Mouse (Mus musculus) brain, adult 10 weeks (tissue): ENCODE results near the gene Cpsf7. TPM values are rescaled to one million over a fixed set of nuclear protein-coding genes. Genes with fewer than 3 reads are reported as not detected.

Experiments
- polyA plus RNA-seq: library from polyadenylated mRNA; stranded (reverse); fragments of 350-450 nt; fragmentation: Illumina TruSeq; extraction: RNeasy Lipid Tissue Mini Kit (QIAGEN cat#74804); gene quantifications from one replicate; pipeline ENCODE4 v1.2.3, GENCODE M21; 2015; ENCODE audit warnings: low read depth, low replicate concordance

Gene Cpsf7
- polyA plus RNA-seq, result 67.8 TPM

DNA sequence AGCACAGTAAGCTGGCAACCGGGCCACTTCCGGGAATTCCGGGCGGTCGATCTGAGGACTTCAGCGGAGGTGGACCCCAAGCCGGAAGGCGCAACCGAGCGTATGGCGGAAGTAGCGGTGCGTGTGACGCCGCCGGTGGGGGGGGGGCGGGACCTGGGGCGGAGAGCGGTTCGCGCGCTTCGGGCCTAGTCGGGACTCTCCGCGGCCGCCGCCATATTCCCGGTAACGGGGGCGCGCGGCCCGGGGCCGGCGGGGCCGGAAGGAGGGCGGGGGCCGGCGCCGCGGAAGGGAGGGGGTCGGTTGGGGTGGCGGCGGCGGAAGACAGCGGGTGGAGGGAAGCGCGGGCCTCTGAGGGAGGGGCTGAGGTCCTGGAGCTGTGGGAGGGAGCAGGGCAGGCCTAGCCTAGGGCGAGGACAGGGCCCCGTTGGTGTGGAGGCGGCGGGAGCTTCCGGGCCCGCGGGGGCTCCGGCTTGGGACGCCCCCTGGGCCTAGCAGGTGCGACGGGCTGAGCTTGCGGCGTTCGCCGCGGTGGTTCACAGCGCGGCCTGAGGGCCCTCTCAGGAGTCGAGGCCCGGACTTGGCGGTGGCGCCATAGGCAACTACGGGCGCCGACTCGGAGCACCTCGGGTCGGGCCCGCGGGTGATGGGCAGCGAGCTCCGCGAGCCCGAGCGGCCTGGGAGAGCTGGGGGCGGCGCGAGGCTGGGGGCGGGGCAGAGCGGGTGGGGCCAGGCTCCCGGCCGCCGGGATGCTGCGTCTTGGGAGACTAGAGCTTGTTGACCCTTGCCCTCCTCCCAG lies at the start of gene Cpsf7:
Gene Cpsf7, plus strand, starts transcription at position 161 of the 796 bp plus-strand sequence.

DNA sequence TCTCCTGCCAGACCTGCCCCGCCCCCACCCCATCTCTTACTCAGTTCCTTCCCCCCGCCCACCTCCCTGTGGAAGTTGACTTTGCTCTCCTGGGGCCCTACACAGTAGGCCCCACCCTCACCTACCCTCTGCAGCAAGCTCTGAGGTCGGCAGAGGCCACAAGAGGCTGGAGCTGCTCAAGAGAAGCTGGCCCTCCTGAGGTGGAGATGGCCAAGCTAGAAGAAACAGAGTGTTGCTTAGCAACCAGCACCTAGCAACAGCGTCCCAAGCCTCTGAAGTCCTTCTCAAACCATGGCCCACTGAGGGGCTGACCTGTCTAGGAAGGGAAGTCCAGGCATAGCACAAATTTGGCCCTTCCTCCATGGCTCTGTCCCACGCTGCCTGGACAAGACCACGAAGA lies 42.4 kb upstream of the Cpsf7 start, which contains the start of gene Ppp1r32:
Gene Ppp1r32, minus strand, starts transcription at position 226 of the 400 bp plus-strand sequence.

GRCm38 (mm10) chr19:10525910-10526309 lies 844 bp downstream of the Cpsf7 start, which contains the start of gene Sdhaf2:
Sdhaf2 (minus strand) TSS chr19:10526142.

DNA sequence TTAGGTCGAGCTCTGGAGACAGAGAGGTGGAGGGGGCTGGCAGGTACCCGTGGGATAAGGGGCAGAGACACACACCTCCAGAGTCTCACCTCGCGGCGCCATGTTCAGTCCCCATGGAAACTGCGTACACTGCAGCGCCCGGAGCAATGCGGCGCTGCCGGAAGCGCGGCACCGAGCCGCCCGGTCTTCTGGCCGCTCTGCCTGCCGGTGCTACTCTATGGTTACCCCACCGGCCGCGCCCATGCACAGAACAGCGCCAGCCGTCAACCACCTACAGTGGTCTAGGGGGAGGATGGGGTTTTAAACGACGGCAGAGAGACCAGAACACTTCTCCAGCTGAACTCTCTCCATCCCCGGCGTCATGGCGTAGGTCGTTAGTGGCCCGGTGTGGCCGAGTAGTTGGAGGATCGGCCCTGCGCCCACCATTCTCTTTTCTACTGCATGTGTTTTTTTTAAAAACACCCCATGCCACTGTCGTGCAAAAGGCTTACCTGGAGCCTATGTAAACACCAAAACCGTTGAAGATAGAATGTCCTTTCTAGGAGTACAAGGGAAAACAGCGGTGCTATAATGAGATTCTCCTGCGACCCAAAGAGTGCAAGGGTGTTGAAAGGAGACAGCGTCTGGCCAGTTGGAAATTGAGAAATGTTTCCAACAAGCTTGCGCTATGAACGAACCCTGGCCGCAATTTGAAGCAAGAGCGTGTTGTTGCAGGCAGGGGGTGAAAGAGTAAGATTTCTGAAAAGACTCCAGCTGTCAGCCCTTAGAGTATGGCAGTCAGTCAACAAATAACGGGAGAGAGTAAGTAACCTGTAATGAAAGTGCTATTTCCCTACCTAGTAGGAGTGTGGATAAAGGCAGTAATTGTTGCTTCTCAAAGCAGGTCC lies 30.8 kb downstream of the Cpsf7 start, which contains the start of gene Tmem216:
Gene Tmem216, minus strand, starts transcription at position 615 of the 887 bp plus-strand sequence.

DNA sequence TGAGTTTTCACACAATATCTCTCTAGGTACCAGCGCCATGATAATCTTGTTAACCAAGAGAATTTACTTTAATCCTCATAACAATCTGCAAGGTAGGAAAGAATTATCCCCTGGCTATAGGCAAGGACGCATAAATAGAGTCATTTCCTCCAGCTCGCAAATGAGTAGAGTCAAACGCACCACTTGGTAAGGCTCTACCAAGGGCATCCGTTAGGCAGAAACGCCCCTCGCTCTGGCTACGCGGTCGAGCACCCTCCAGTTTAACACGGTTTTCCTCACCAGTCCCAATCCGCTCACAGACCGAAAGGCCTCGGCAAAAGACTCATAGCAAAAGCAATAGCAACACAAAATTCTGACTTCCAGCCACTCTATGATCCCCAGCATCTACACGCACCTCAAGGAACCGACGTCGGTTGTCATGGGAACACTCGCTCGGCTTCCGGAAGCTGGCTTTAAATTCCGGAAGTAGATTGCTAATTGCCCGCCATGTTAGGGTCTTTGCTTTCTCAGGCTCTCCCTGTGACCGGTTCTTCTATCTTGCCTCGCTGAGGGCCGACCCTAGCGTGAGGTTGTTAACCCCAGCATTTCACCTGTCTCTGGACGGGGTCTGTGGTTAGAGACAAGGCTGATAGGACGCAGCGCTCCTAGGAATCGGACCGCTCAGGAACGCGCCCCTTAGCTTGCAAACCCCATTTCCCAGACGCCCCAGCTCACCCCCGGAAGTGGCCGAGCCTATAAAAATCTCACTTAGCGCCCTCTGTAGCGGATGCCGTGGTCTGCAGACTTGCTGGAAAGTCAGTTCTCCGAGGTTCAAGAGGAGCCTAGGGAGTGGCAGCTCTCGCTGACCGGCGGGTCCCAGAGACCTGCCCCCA lies 51.9 kb downstream of the Cpsf7 start, which contains the start of the genes Cyb561a3 and Tmem138:
Gene Cyb561a3, plus strand, starts transcription at position 483 of the 872 bp plus-strand sequence.
Gene Tmem138, minus strand, starts transcription at position 673 of the 872 bp plus-strand sequence.

Other genes with a start within 250 kb of the Cpsf7 start
- gene Dagla, start 220.4 kb upstream of the Cpsf7 start, polyA plus RNA-seq, result 48.5 TPM
- 134 TPM for gene Syt7, start 136.2 kb upstream of the Cpsf7 start, polyA plus RNA-seq
- gene Lrrc10b, start 67.8 kb upstream of the Cpsf7 start, polyA plus RNA-seq, result 44.2 TPM
- 1.9 TPM for gene Ppp1r32, start 42.3 kb upstream of the Cpsf7 start, polyA plus RNA-seq
- gene Sdhaf2, start 876 bp downstream of the Cpsf7 start, polyA plus RNA-seq, result 84.3 TPM
- gene Tmem216, start 31.0 kb downstream of the Cpsf7 start, polyA plus RNA-seq, result 15.9 TPM
- 11.4 TPM for gene Cyb561a3, start 51.9 kb downstream of the Cpsf7 start, polyA plus RNA-seq
- 14.1 TPM for gene Tmem138, start 52.1 kb downstream of the Cpsf7 start, polyA plus RNA-seq
- 149 TPM for gene Ddb1, start 80.1 kb downstream of the Cpsf7 start, polyA plus RNA-seq
- gene Tkfc, start 80.4 kb downstream of the Cpsf7 start, polyA plus RNA-seq, result 11.8 TPM
- 0.21 TPM for gene Vwce, start 108.9 kb downstream of the Cpsf7 start, polyA plus RNA-seq
- gene Pga5, start 152.8 kb downstream of the Cpsf7 start, polyA plus RNA-seq, result not detected
- 20.6 TPM for gene Vps37c, start 163.5 kb downstream of the Cpsf7 start, polyA plus RNA-seq
- gene Cd5, start 213.7 kb downstream of the Cpsf7 start, polyA plus RNA-seq, result 0.19 TPM